Mouse (Mus musculus) WW6 (cell line): ENCODE results near the gene Gm3336.

Source experiments
- DNase-seq: peaks from one replicate; pipeline ENCODE4 v3.0.0-alpha.2; 2013; ENCODE audit warnings: low read depth, low spot score

Gm3336 gene

DNA sequence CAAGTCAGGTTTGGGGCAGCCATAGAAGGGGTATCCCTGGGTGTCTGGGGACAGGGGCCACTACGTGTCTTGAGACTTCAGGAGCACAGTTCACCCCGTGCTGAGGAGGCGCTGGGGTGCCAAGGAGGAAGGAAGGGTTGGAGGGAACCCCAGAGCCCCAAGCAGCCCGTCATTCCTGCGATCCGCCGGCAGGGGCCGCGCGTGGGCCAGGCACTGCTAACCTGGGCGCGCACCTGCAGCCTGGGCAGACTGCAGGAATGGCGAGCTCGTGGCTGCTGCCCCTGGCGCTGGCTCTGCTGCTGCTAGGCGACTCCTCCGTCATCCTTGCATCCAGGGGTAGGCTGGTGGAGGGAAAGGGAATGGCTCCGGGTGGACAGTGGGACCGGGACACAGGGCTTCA, at the start of gene Gm3336:
Gm3336 (plus strand) TSS at position 247 of the 400 bp plus-strand sequence.
- peak; percentile 74 for DNase-seq

- no peak for DNase-seq
Measured at GRCm38 (mm10) chr8:70671615-70672324, 46.6 kb upstream of the Gm3336 start.

DNA sequence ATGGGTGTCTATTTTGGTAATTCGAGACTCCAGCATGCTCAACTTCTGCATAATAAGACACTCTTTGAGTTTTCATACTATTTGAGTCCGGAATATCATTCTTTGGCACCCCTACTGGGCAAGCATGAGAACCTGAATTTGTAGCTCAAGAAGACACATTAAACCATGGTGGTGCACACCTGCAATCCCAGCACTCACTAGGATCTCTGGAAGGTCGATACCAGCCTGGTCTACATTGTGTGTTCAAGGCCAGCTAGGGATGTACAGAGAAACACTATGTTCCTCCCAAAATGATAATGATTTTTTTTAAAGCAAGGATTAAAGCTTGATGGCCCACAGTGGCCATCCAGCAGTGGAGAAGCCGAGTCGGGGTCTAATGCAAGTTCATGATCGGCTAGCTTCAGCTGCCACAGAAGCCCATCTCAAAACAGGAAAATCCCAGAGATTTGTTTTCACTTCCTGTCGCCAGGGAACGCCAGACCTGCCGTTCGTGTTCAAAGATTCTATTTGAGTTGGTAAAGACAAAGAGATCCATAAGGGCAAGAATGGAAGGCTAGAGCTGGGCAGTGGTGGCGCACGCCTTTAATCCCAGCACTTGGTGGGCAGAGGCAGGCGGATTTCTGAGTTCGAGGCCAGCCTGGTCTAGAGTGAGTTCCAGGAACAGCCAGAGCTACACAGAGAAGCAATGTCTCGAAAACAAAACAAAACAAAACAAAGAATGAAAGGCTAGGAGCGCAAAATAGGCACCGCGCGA, 45.8 kb upstream of the Gm3336 start:
- no peak for DNase-seq

GRCm38 (mm10) chr8:70673079-70673856, 45.1 kb upstream of the Gm3336 start, which contains the start of gene Lsm4:
Gene Lsm4 (plus strand): TSS chr8:70673248.
- DNase-seq = peak; percentile 99

- DNase-seq = no peak
Measured at GRCm38 (mm10) chr8:70674109-70674508, 44.2 kb upstream of the Gm3336 start.

DNA sequence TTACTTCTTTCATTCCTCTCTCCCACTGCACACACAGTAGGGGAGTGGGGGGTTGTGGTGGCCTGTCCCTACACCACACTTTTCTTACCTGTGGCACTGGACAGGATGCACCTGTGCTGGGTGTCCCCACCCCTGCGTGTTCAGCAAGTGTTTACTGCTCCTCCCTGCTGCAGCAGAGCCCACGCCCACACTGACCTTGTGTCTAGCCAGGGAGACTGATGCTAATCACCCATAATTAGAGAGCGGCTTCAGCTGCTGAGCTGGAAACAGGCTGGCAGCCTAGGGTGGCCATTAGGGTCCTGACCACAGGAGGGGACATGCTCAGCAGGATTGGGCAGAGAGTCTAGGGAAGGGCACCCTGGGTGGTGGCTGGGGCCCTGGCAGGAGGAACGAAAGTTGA, 43.6 kb upstream of the Gm3336 start:
- DNase-seq = no peak

- DNase-seq = no peak
Measured at GRCm38 (mm10) chr8:70675336-70675735, 43.0 kb upstream of the Gm3336 start.

DNA sequence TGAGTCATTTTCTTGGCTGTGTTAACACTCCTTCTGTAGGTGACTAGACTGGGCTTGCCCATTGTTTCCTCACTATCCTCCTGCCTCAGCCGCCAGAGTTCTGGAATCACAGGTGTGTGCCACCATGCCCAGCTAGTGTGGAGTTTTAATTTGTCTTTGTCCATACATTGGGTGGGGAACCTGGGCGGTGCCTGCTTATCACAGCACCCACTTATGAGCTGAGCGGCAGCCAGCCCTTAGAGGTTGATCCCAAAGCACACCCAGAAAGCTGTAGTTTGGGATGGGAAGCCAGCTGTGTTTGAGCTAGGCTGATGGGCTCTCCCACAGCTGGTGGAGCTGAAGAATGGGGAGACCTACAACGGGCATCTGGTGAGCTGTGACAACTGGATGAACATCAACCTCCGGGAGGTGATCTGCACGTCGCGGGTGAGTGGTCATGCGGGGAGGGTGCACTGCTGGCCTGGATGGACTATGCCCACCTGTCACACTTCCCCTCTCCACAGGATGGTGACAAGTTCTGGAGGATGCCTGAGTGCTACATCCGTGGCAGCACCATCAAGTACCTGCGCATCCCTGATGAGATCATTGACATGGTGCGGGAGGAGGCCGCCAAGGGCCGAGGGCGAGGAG, 40.8 kb upstream of the Gm3336 start:
- DNase-seq = no peak

GRCm38 (mm10) chr8:70678679-70679078, 39.7 kb upstream of the Gm3336 start:
- DNase-seq = no peak

- no peak for DNase-seq
Measured at GRCm38 (mm10) chr8:70679404-70679803, 38.9 kb upstream of the Gm3336 start.

GRCm38 (mm10) chr8:70680039-70680438, 38.3 kb upstream of the Gm3336 start:
- DNase-seq = no peak

DNA sequence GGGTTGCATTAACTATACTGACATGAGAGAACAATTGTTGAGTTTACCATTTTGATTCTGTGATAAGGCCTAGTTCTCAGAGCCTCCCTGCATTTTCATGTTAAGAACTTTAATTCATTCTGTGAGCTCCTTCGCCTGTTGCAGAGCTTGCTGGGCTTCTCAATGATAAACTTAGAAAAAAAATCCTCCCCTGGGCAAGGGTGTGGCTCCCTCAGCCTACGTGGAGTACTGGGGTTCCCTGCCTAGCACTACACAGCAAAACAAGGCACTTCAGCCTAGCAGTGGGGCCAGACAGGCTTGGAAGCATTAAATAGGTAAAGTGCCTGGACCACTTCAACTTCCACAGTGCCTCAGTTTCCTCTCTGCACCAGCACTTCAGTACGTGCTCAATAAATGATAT, 36.9 kb upstream of the Gm3336 start:
- DNase-seq = no peak

DNA sequence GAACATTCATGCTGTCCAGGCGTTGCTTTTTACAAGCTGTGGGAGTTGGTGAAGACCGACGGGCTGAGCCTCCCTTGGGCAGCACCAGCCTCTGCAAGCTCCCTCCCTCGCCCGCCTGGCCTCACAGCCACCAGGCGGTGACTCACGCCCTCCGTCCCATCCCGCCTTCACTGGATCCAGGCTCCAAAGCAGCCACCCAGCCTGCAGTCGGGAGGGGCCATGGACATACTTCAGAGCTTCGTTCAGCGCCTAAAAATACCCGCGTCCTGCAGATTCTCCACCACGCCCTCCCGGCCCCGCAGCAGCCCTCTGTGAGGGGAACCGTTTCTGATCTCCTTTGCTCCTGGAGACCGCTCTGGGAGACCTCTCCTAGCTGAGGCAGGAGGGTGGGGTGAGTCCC, 36.1 kb upstream of the Gm3336 start:
- DNase-seq = no peak

- no peak for DNase-seq
Measured at GRCm38 (mm10) chr8:70682692-70683091, 35.7 kb upstream of the Gm3336 start.

DNA sequence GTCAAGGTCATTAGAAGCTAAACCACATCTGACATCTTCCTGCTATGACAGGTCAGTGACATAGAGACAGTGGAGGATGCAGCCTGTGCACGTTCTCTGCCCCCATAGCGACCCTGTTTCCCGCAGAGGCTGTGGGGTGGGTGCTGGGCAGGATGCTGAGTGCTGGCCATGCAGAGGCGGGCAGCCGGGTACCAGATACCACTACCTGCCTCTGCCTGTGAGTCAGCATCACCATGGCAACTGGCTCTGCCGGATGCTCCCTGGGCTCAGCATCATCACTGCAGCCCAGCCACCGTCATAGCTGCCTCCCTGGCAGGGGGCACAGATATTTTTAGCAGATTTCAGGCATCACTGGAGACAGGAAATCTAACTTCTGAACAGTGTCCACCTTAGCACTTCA, 34.1 kb upstream of the Gm3336 start:
- no peak for DNase-seq

GRCm38 (mm10) chr8:70687576-70687975, 30.8 kb upstream of the Gm3336 start:
- no peak for DNase-seq

DNA sequence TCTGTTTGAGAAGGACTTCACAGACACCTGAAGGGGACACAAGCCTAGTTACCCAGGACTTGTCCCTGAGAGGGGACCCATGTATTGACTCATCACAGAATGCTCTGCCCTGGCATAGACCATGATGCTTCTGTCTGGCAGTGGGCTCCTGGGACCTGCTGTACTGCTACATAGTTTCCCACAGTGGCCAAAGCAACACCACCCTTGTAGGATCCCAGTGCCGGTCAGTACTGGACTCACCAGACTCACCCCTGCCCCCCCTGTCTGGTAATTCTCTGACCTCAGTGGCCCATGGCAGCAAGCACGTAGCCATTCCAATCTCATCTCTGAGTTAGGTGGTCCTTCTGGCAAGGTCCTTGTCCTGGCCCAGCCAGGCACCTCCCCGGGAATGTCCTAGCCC, 30.2 kb upstream of the Gm3336 start:
- no peak for DNase-seq

- no peak for DNase-seq
Measured at GRCm38 (mm10) chr8:70689892-70690390, 28.4 kb upstream of the Gm3336 start.

- DNase-seq = no peak
Measured at GRCm38 (mm10) chr8:70691230-70691629, 27.1 kb upstream of the Gm3336 start.

GRCm38 (mm10) chr8:70691727-70692231, 26.6 kb upstream of the Gm3336 start:
- peak; percentile 70 for DNase-seq

- no peak for DNase-seq
Measured at GRCm38 (mm10) chr8:70693636-70694035, 24.7 kb upstream of the Gm3336 start.
